Mouse (Mus musculus) spleen, adult 18-20 months (tissue): ENCODE measurements around the gene Fam50a.
"Not testable (repeated sequence)": the region's sequence is repeated elsewhere in the genome, so short reads cannot be mapped to it uniquely, and the experiment has no call there.

Experiments
- DNase-seq, 2 experiments: peaks; one replicate each; pipeline ENCODE4 v3.0.0; 2022; ENCODE audit warnings: mixed read lengths in 2 of 2

The Fam50a gene

DNA sequence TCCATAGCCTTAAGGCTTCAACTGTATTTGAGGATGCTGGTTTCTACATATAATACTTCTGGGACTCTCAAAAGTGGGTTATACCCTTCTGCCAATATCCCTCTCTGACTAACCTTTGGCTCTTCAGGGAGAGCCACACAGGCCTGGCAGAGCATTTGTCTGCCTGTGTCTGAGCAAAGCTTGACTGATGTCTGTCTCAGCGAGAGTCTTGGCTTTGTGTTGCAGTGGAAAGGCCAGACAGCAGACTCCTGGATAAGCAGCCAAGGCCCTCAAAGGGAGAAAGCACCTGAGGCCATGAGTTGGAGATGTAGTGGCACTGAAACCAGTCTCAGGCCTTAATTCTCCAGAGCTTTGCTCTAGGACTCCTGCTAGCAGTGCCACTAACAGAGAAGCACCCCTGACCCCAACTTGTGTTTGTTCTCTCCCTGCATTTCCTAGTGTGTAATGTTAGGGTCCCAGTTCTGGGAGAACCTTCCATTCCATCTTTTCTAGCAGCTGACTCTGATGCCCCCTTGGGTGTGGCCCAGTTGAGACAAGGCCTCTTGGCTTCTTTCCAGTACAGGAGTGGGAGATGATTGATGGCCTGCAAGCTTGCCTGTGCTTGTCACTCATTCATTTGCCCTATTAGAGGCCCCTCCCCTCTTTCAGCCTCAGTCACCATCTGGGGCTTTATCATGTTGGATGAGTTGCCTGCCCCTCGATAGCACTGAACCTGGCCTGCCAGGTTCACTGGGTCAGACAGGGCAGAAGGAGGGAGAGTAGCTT is 17.5 kb downstream of the Fam50a start:
- DNase-seq = no peak

DNA sequence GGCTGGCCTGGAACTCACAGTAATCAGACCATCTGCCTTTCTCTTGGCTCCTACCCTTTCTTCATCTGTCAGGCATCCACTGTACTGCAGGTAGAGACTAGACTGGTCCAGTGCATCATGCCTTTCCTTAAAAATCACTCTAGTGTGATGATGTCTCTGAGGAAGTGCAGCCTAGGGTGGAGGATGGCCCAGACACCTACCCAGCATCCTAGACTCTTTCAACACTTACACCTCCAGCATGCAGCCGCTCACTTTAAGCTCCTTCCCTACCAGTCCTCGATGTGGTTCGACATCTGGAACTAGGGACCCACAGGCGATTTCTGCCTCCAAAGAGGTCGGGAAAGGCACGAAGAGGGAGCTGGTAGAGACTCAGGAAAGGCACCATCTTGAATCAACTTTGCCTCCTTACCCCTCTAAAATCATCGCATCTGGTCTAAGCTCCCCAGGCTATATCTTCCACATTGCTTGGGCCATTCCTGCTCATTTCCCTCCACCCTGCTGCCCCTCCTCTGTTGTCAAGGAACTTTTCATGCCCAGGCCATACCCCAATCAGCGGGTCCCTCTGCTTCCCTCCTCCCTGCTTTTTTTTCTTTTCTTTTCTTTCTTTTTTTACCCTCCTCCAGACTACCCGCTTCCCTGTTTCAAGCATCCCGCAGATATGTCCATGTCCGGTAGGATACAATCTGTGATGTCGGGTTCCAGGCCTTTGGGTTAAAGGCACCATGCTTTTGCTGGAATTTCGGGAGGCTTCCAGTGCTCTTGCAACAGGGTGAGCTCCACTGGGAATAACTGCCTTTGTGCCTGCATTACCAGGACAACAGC is 40.0 kb downstream of the Fam50a start:
- DNase-seq = no peak

- DNase-seq = peak; percentile 70 to 72
Observed at GRCm38 (mm10) chrX:74353467-74353770, 40.6 kb downstream of the Fam50a start, which contains the start of gene Lage3. Gene Lage3, minus strand, starts transcription at chrX:74353618.

DNA sequence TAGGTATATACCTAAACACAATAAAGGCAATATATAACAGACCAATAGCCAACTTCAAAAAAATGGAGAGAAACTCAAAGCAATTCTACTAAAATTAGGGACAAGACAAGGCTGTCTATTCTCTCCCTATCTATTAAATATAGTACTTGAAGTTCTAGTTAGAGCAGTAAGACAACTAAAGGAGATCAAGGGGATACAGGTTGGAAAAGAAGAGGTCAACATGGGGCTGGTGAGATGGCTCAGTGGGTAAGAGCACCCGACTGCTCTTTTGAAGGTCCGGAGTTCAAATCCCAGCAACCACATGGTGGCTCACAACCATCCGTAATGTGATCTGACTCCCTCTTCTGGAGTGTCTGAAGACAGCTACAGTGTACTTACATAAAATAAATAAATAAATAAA is 44.2 kb downstream of the Fam50a start:
- not testable (repeated sequence) for DNase-seq

DNA sequence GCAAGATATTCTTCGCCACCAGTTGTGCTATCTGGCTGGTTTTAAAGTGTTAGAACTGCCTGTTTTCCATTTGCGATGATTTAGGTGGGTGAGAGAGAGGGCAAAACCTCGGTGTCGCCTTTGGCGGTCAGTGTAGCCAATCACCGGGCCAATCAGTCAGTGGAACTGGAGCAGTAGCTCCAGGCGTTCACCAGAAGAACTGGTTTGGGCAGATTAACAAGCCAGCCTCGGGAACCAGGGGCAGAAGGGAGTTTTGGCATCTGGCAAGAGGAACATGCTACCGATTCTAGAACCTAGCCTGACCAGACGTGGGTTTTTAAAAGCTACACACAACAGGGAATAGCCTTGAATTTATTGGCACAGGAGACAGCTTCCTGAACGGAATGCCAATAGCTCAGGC is 46.3 kb downstream of the Fam50a start:
- DNase-seq = no peak

DNA sequence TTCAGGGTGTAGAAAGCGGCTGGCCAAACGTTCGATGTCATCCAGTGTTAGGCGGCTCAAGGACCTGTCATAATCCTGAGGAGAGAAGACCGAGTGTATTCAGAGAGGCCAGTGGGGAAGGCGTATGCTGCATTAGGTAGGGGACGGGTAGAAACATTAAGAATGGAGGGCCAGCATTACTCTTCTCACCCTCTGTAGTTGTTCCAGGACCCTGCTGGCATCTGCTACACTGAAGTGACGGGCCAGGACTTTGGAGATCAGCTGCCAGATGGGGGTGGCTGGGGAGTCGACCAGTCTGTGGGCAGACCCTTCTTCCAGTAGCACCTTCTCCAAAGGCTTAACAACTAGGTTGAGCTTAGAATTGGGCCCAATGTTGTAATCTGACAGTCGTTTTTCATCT is 54.7 kb downstream of the Fam50a start:
- DNase-seq = no peak

DNA sequence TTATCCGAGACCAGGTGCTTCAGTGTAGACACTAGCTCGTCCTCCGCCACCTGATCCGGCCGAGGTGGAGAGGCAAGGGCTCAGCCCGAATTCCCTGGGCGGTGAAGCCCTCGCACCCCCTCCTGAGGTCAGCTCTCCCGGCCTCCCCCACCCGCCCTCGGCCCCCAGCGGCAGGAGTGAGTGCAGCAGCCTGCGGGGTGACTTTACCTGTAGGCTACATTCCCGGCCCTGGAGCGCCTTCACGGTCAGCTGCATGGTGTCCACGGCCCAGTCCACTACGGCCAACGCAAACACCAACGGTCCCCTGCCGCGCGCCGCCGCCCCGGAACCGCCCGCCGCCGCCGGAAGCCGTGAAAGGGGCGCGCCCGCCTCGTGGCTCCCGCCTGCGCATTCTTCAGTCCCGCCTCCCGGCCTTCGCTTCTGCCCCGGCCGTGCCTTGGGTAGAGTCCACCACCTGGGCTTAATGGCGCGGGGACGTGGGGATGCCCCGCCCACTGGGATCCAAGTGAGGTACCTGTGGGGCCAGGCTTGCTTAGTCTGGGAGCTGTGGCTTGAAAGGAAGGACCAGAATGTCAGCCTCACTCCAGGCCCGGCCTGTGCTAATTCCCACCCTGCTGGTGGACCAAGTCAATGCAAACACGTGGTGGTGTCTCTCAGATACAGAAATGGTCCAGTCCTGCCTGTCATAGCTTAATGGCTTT is 55.5 kb downstream of the Fam50a start:
- peak; percentile 60 to 70 for DNase-seq
